Mouse (Mus musculus): ENCODE results near the gene Gm42372. TPM values are rescaled to one million over a fixed set of nuclear protein-coding genes. Genes with fewer than 3 reads are reported as not detected.
"Not testable (repeated sequence)": the region's sequence is repeated elsewhere in the genome, so short reads cannot be mapped to it uniquely, and the experiment has no call there.

Gene Gm42372
- polyA plus RNA-seq, 1 experiment from 2014 or later = 0.03 TPM

GRCm38 (mm10) chr7:16947349-16947895 is 35.5 kb upstream of the Gm42372 start:
- DNase-seq (ENCODE audit: low read depth, low spot score) (no peak), ATAC-seq (no peak)
- ChIA-PET POLR2A (no interaction called here), CTCF (interaction anchor here (5.2 kb wide), 1 partner anchor 16 kb away, joined by 64 read pairs; no protein-coding TSS in a partner anchor)
- H3K27me3 ChIP-seq = no peaks in the 10 kb centered on the region
- in situ Hi-C loops (cut with MboI; ENCODE audit: low pct_unique_long_range_greater_than_20kb) = no loop called here
- TF ChIP-seq CTCF (IDR thresholded peaks at IDR 0.05) = no peak

GRCm38 (mm10) chr7:16947959-16948361 is 34.9 kb upstream of the Gm42372 start:
- DNase-seq (ENCODE audit: low read depth, low spot score) (no peak), ATAC-seq (no peak)
- ChIA-PET CTCF (interaction anchor here (5.2 kb wide), 1 partner anchor 17 kb away, joined by 64 read pairs; no protein-coding TSS in a partner anchor), POLR2A (no interaction called here)
- H3K27me3 ChIP-seq = no peaks in the 10 kb centered on the region
- TF ChIP-seq CTCF (IDR thresholded peaks at IDR 0.05) = no peak
- in situ Hi-C loops (cut with MboI; ENCODE audit: low pct_unique_long_range_greater_than_20kb) = no loop called here

GRCm38 (mm10) chr7:16948923-16949458 is 33.9 kb upstream of the Gm42372 start:
- ChIA-PET POLR2A (no interaction called here), CTCF (interaction anchor here (1.1 to 5.2 kb wide), 5 partner anchors 9 to 125 kb away, joined by 3 to 64 read pairs (median 5); partner anchors contain the start of genes Ppp5c and Psg16)
- no peak for TF ChIP-seq CTCF (IDR thresholded peaks at IDR 0.05)
- no peaks in the 10 kb centered on the region for H3K27me3 ChIP-seq
- ATAC-seq (no peak), DNase-seq (ENCODE audit: low read depth, low spot score) (no peak)
- in situ Hi-C loops (cut with MboI; ENCODE audit: low pct_unique_long_range_greater_than_20kb) = no loop called here

- no peak for TF ChIP-seq CTCF (IDR thresholded peaks at IDR 0.05)
- H3K27me3 ChIP-seq = no peaks in the 10 kb centered on the region
- ATAC-seq (peak; percentile 78), DNase-seq (ENCODE audit: low read depth, low spot score) (no peak)
- in situ Hi-C loops (cut with MboI; ENCODE audit: low pct_unique_long_range_greater_than_20kb) = loop anchor here (5.0 kb wide), 2 partner anchors 52 to 117 kb away; no protein-coding TSS in a partner anchor
- ChIA-PET POLR2A (interaction anchor here (0.6 kb wide), 1 partner anchor 50 kb away, joined by 4 read pairs; no protein-coding TSS in a partner anchor), CTCF (interaction anchor here (0.9 to 5.2 kb wide), 11 partner anchors 10 to 124 kb away, joined by 3 to 64 read pairs (median 5); partner anchors contain the start of genes Ppp5c and Psg16)
Observed at GRCm38 (mm10) chr7:16949908-16950841, 32.7 kb upstream of the Gm42372 start.

GRCm38 (mm10) chr7:16950861-16951635 is 31.8 kb upstream of the Gm42372 start:
- ATAC-seq = peak; percentile 78
- no peaks in the 10 kb centered on the region for H3K27me3 ChIP-seq
- in situ Hi-C loops (cut with MboI; ENCODE audit: low pct_unique_long_range_greater_than_20kb) = loop anchor here (5.0 kb wide), 2 partner anchors 51 to 116 kb away; no protein-coding TSS in a partner anchor
- no peak for TF ChIP-seq CTCF (IDR thresholded peaks at IDR 0.05)
- DNase-seq (ENCODE audit: low read depth, low spot score) = no peak
- CTCF ChIA-PET = interaction anchor here (0.9 to 5.2 kb wide), 9 partner anchors 11 to 116 kb away, joined by 3 to 64 read pairs (median 5); no protein-coding TSS in a partner anchor
- POLR2A ChIA-PET = no interaction called here

GRCm38 (mm10) chr7:16953776-16954175 is 29.1 kb upstream of the Gm42372 start:
- CTCF ChIA-PET; DNase-seq (ENCODE audit: low read depth, low spot score); POLR2A ChIA-PET; ATAC-seq: not testable (repeated sequence)
- in situ Hi-C loops (cut with MboI; ENCODE audit: low pct_unique_long_range_greater_than_20kb) = loop anchor here (5.0 kb wide), 2 partner anchors 49 to 114 kb away; no protein-coding TSS in a partner anchor
- H3K27me3 ChIP-seq = peaks cover 11% of the 10 kb centered on the region

GRCm38 (mm10) chr7:16955712-16956111 is 27.2 kb upstream of the Gm42372 start:
- H3K27me3 ChIP-seq = peaks cover 22% of the 10 kb centered on the region
- no peak for TF ChIP-seq CTCF (IDR thresholded peaks at IDR 0.05)
- DNase-seq (ENCODE audit: low read depth, low spot score) = no peak
- ChIA-PET POLR2A (no interaction called here), CTCF (no interaction called here)
- ATAC-seq = no peak
- in situ Hi-C loops (cut with MboI; ENCODE audit: low pct_unique_long_range_greater_than_20kb) = no loop called here

GRCm38 (mm10) chr7:16956410-16957265 is 26.2 kb upstream of the Gm42372 start:
- no peak for DNase-seq (ENCODE audit: low read depth, low spot score)
- no peak for TF ChIP-seq CTCF (IDR thresholded peaks at IDR 0.05)
- ChIA-PET POLR2A (no interaction called here), CTCF (no interaction called here)
- no peak for ATAC-seq
- in situ Hi-C loops (cut with MboI; ENCODE audit: low pct_unique_long_range_greater_than_20kb) = no loop called here
- peaks cover 26% of the 10 kb centered on the region for H3K27me3 ChIP-seq

GRCm38 (mm10) chr7:16959539-16960187 is 23.2 kb upstream of the Gm42372 start, which contains the start of gene Pnmal1:
Gene Pnmal1 (plus strand): TSS chr7:16959679.
- ATAC-seq (no peak), DNase-seq (ENCODE audit: low read depth, low spot score) (no peak)
- TF ChIP-seq CTCF (IDR thresholded peaks at IDR 0.05) = no peak

More at GRCm38 (mm10) chr7:16959539-16960187, 23.2 kb upstream of the Gm42372 start, which contains the start of gene Pnmal1:
- in situ Hi-C loops (cut with MboI; ENCODE audit: low pct_unique_long_range_greater_than_20kb) = no loop called here
- POLR2A ChIA-PET = no interaction called here
- peaks cover 26% of the 10 kb centered on the region for H3K27me3 ChIP-seq
- CTCF ChIA-PET = no interaction called here

Data from Patski (cell line).